Mouse (Mus musculus) C2C12 (cell line): ENCODE data around the gene Tmem62.

Source experiments
- CEBPB ChIP-seq: IDR thresholded peaks from one replicate; pipeline ENCODE4 v1.6.1; 2011; ENCODE audit warnings: low read depth, mild to moderate bottlenecking, control low read depth, moderate library complexity
- CTCF ChIP-seq: IDR thresholded peaks from one replicate; pipeline ENCODE4 v1.5.1; 2011; ENCODE audit not compliant: control insufficient read depth, insufficient read depth, insufficient read length
- MAX ChIP-seq: IDR thresholded peaks from one replicate; pipeline ENCODE4 v1.6.1; 2011; ENCODE audit warnings: mild to moderate bottlenecking, control low read depth
- USF1 ChIP-seq: IDR thresholded peaks from one replicate; pipeline ENCODE4 v1.6.1; 2011; ENCODE audit warnings: low read depth, mild to moderate bottlenecking, control low read depth, moderate library complexity

- no peak for TF ChIP-seq CEBPB
- TF ChIP-seq CTCF: no peak
- no peak for TF ChIP-seq MAX
- TF ChIP-seq USF1: no peak
Measured at GRCm38 (mm10) chr2:120979819-120980218, 3.0 kb downstream of the Tmem62 start.
